Mouse (Mus musculus): ENCODE data around the gene Slc9a9. TPM values are rescaled to one million over a fixed set of nuclear protein-coding genes. Genes with fewer than 3 reads are reported as not detected.

The Slc9a9 gene
- polyA plus RNA-seq, 1 experiment from 2014 or later = 4.9 TPM

- Histone ChIP-seq H3K4me3 (no peak overlapping the region), H3K9me3 (replicated peaks) (no peaks in the 10 kb centered on the region), H3K4me2 (replicated peaks) (no peak overlapping the region), H3K27ac (no peak overlapping the region), H3K4me1 (no peaks in the 10 kb centered on the region), H3K9ac (no peak overlapping the region), H3K36me3 (no peaks in the 10 kb centered on the region), H3K27me3 (no peaks in the 10 kb centered on the region)
- 67% methylated on average over 12 of the region's 12 CpGs for WGBS
- ATAC-seq (ENCODE audit: low FRiP score) = no peak
Observed at GRCm38 (mm10) chr9:95113157-95114135, 443.7 kb downstream of the Slc9a9 start.

DNA sequence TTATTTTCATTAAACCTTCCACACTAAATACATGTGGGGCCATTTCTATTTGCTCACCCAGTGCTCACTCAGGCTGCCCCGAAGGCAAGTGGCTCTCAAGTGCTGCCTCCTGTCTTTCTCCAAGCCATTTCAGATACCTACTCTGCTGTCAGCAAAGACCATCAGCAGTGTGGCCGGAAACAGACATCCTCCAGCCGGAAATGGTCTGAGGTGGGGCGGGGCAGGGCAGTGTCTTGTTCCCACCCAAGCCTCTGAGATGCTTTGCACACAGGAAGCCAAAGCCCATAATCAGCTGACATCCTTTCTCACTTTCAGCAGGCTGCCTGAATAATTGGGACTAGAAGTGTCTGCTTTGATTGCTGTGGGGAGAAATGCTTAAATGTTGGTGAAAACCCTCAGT lies 450.4 kb downstream of the Slc9a9 start:
- Histone ChIP-seq H3K4me3 (no peak overlapping the region), H3K9me3 (replicated peaks) (no peaks in the 10 kb centered on the region), H3K27me3 (no peaks in the 10 kb centered on the region), H3K4me2 (replicated peaks) (no peak overlapping the region), H3K4me1 (peaks cover 7% of the 10 kb centered on the region), H3K27ac (no peak overlapping the region), H3K9ac (no peak overlapping the region), H3K36me3 (no peaks in the 10 kb centered on the region)
- WGBS = 62% methylated on average over 4 of the region's 4 CpGs
- no peak for ATAC-seq (ENCODE audit: low FRiP score)

DNA sequence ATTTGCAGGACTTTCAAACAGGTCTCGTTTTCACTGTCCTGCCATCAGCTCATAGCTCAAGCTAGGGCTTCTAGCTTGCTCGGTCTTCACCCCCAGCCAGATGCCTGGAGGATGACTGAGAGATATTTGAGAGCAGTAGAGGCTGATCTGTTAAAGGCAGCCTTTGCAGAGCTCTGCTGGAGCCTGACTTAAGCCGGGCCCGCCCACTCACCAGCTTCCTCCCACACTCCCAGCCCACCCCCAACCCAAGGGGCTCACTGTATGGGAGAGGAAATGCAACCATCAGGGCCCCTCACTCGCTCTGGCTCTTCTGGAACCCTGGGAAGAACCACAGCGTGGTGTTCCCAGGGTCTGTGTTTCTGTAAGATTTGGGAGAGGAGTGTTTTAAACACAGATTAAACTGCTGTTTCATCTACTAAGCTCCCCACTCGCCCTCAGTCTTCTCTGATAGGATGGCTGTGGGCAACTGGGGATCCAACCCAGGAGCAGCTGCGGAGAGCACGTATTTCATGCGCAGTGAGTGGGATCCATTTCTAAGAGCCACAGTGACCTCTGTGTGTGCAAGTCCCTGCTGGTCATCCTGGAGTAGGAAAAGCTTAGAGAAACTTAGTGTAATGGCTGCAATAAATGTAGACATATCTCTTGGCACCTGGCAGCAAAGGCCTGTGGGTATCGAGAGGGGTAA lies 451.6 kb downstream of the Slc9a9 start:
- Histone ChIP-seq H3K9me3 (replicated peaks) (no peaks in the 10 kb centered on the region), H3K9ac (no peak overlapping the region), H3K4me1 (peaks cover 7% of the 10 kb centered on the region), H3K36me3 (no peaks in the 10 kb centered on the region), H3K27me3 (no peaks in the 10 kb centered on the region), H3K4me2 (replicated peaks) (peak overlapping the region; percentile 21; the same call in 1 of the 2 replicates), H3K4me3 (no peak overlapping the region), H3K27ac (no peak overlapping the region)
- 33% methylated on average over 11 of the region's 11 CpGs for WGBS
- ATAC-seq (ENCODE audit: low FRiP score) = peak; percentile 52

DNA sequence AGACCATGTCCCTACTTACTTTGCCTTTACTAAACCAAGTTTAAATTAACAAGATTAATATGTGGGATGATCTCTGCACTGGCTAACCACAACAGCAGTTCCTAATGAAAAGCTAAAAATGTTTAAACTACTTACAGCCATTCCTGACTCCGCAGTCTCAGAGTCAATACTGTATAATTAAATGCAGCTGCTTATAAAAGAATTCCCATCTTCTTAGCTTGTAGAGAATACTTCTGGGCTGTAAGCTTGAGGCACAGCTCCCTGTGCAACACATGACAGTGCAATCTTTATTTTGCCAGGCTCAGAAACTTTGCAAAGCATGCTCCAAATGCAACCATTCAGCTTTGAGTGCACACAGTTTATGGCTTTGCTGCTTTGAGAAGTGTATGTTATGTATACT lies 456.0 kb downstream of the Slc9a9 start:
- Histone ChIP-seq H3K27me3 (no peaks in the 10 kb centered on the region), H3K9ac (no peak overlapping the region), H3K9me3 (replicated peaks) (no peaks in the 10 kb centered on the region), H3K4me3 (no peak overlapping the region), H3K27ac (no peak overlapping the region), H3K4me1 (peaks cover 7% of the 10 kb centered on the region), H3K4me2 (replicated peaks) (no peak overlapping the region), H3K36me3 (no peaks in the 10 kb centered on the region)
- no peak for ATAC-seq (ENCODE audit: low FRiP score)
- WGBS = 69% methylated on average over 1 of the region's 1 CpGs

DNA sequence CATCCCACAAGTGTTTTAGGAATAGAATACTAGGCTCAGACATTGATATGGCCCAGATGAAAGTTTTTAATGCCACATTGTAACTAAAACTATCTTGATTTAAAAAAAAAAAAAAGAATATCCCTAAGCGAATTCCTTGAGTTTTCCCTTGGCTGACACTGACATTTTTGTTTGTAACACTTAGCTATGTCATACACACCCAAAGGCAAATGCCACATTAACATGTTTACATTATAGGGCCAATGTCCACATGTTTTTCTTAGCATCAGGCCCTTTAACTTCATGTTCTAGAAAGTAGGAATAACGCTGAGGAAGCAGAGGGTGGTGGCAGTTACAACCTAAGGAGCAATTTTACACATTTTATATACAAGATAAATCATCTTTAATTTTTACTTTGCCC lies 458.1 kb downstream of the Slc9a9 start:
- ATAC-seq (ENCODE audit: low FRiP score) = no peak
- no peak overlapping the region for H3K4me3 ChIP-seq
- H3K4me2 ChIP-seq (replicated peaks) = no peak overlapping the region
- no peaks in the 10 kb centered on the region for H3K9me3 ChIP-seq (replicated peaks)
- H3K27ac ChIP-seq = no peak overlapping the region
- no peak overlapping the region for H3K9ac ChIP-seq
- no peaks in the 10 kb centered on the region for H3K27me3 ChIP-seq
- H3K4me1 ChIP-seq = no peaks in the 10 kb centered on the region
- H3K36me3 ChIP-seq = no peaks in the 10 kb centered on the region
- WGBS = 81% methylated on average over 2 of the region's 2 CpGs

GRCm38 (mm10) chr9:95149206-95149729 lies 479.6 kb downstream of the Slc9a9 start:
- no peaks in the 10 kb centered on the region for H3K27me3 ChIP-seq
- no peaks in the 10 kb centered on the region for H3K9me3 ChIP-seq (replicated peaks)
- 83% methylated on average over 10 of the region's 10 CpGs for WGBS
- no peak overlapping the region for H3K4me3 ChIP-seq
- no peak overlapping the region for H3K4me2 ChIP-seq (replicated peaks)
- no peaks in the 10 kb centered on the region for H3K36me3 ChIP-seq
- no peaks in the 10 kb centered on the region for H3K4me1 ChIP-seq
- 0 out of 2 replicates have a peak overlapping the region, but pooled peaks have one; percentile 12 for H3K27ac ChIP-seq
- H3K9ac ChIP-seq = no peak overlapping the region
- ATAC-seq (ENCODE audit: low FRiP score) = no peak

GRCm38 (mm10) chr9:95150096-95150495 lies 480.4 kb downstream of the Slc9a9 start:
- Histone ChIP-seq H3K4me3 (no peak overlapping the region), H3K36me3 (no peaks in the 10 kb centered on the region), H3K27me3 (no peaks in the 10 kb centered on the region), H3K9ac (no peak overlapping the region), H3K9me3 (replicated peaks) (no peaks in the 10 kb centered on the region), H3K27ac (no peak overlapping the region), H3K4me2 (replicated peaks) (no peak overlapping the region), H3K4me1 (no peaks in the 10 kb centered on the region)
- ATAC-seq (ENCODE audit: low FRiP score) = no peak
- WGBS = 47% methylated on average over 3 of the region's 3 CpGs

GRCm38 (mm10) chr9:95150597-95150996 lies 480.9 kb downstream of the Slc9a9 start:
- Histone ChIP-seq H3K9ac (no peak overlapping the region), H3K27ac (no peak overlapping the region), H3K9me3 (replicated peaks) (no peaks in the 10 kb centered on the region), H3K4me2 (replicated peaks) (no peak overlapping the region), H3K27me3 (no peaks in the 10 kb centered on the region), H3K36me3 (no peaks in the 10 kb centered on the region), H3K4me3 (no peak overlapping the region), H3K4me1 (no peaks in the 10 kb centered on the region)
- ATAC-seq (ENCODE audit: low FRiP score) = no peak
- WGBS = 82% methylated on average over 3 of the region's 3 CpGs

DNA sequence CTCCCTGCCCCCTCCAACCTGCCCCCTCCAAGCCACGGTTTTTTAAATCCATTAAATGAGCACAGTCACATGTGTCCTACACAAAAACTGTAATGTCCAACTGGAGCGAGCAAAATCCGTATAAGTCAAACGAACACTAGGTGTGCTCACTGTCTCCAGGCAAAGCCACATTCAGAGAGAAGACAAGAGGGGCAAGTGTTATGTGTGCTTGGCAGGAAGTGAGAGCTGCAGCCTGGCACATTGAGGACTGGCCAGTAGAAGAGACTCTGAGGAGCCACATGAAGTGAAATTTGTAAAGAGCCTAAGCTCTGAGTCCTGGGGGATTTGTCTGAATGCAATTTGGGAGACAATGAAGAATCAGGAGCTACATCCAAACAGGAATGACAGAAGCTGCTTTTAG lies 481.3 kb downstream of the Slc9a9 start:
- H3K4me3 ChIP-seq = no peak overlapping the region
- H3K9me3 ChIP-seq (replicated peaks) = no peaks in the 10 kb centered on the region
- H3K4me2 ChIP-seq (replicated peaks) = no peak overlapping the region
- no peaks in the 10 kb centered on the region for H3K36me3 ChIP-seq
- H3K4me1 ChIP-seq = no peaks in the 10 kb centered on the region
- no peak overlapping the region for H3K27ac ChIP-seq
- H3K9ac ChIP-seq = no peak overlapping the region
- 77% methylated on average over 4 of the region's 4 CpGs for WGBS
- no peaks in the 10 kb centered on the region for H3K27me3 ChIP-seq
- no peak for ATAC-seq (ENCODE audit: low FRiP score)

DNA sequence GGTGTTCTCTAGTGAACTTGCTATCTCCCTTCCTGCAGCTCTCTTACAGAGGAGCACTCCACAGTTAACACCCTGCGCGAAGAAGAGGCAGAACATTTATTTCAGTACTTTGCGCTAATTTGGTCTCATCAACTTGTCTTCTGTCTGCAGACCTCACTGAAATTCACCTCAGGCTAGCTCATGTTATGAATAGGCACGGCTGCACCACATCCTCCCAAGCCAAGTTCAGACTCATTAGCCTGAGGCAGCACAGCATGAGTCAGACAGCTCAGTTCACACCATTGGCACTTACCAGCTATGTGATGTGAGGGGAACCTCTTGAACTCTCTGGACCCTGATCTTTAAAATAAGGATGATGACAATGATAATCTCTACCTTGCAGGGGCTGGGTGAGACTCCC lies 482.0 kb downstream of the Slc9a9 start:
- Histone ChIP-seq H3K9me3 (replicated peaks) (no peaks in the 10 kb centered on the region), H3K27ac (no peak overlapping the region), H3K9ac (no peak overlapping the region), H3K4me1 (no peaks in the 10 kb centered on the region), H3K36me3 (no peaks in the 10 kb centered on the region), H3K4me2 (replicated peaks) (no peak overlapping the region), H3K27me3 (no peaks in the 10 kb centered on the region), H3K4me3 (no peak overlapping the region)
- no peak for ATAC-seq (ENCODE audit: low FRiP score)
- WGBS = 80% methylated on average over 4 of the region's 4 CpGs

- no peak overlapping the region for H3K27ac ChIP-seq
- H3K9me3 ChIP-seq (replicated peaks) = no peaks in the 10 kb centered on the region
- no peaks in the 10 kb centered on the region for H3K27me3 ChIP-seq
- no peak overlapping the region for H3K4me2 ChIP-seq (replicated peaks)
- H3K36me3 ChIP-seq = no peaks in the 10 kb centered on the region
- no peak overlapping the region for H3K4me3 ChIP-seq
- no peak for ATAC-seq (ENCODE audit: low FRiP score)
- no peaks in the 10 kb centered on the region for H3K4me1 ChIP-seq
- no peak overlapping the region for H3K9ac ChIP-seq
- 76% methylated on average over 6 of the region's 6 CpGs for WGBS
Observed at GRCm38 (mm10) chr9:95153966-95154365, 484.3 kb downstream of the Slc9a9 start.

DNA sequence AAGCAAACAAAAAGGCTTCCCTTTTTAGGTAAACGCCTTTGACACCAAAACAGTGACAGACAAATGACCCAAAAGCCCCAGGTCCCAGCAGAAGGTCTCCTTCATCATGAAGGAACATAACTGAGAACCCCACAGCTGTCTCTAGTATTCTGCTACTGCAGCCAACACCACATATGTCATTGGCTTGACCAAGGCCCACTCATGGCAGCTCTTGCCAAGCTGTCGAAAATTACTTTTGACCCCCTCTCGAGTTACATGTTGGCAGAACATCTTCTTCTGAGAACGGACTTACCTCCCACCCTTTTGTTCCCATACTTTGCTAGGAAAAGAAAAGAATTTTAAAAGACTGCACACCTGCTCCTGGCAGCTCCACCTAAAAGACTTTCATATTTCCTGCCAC lies 488.2 kb downstream of the Slc9a9 start:
- ATAC-seq (ENCODE audit: low FRiP score) = no peak
- H3K4me2 ChIP-seq (replicated peaks) = no peak overlapping the region
- H3K27me3 ChIP-seq = no peaks in the 10 kb centered on the region
- H3K36me3 ChIP-seq = no peaks in the 10 kb centered on the region
- no peak overlapping the region for H3K4me3 ChIP-seq
- no peak overlapping the region for H3K27ac ChIP-seq
- no peak overlapping the region for H3K9ac ChIP-seq
- H3K9me3 ChIP-seq (replicated peaks) = no peaks in the 10 kb centered on the region
- no peaks in the 10 kb centered on the region for H3K4me1 ChIP-seq
- 66% methylated on average over 4 of the region's 4 CpGs for WGBS
